Mouse (Mus musculus): Measurements from ENCODE around the gene Ptpn4. TPM values are rescaled to one million over a fixed set of nuclear protein-coding genes. Genes with fewer than 3 reads are reported as not detected.

The Ptpn4 gene
- polyA plus RNA-seq, 1 experiment: 0.14 TPM

DNA sequence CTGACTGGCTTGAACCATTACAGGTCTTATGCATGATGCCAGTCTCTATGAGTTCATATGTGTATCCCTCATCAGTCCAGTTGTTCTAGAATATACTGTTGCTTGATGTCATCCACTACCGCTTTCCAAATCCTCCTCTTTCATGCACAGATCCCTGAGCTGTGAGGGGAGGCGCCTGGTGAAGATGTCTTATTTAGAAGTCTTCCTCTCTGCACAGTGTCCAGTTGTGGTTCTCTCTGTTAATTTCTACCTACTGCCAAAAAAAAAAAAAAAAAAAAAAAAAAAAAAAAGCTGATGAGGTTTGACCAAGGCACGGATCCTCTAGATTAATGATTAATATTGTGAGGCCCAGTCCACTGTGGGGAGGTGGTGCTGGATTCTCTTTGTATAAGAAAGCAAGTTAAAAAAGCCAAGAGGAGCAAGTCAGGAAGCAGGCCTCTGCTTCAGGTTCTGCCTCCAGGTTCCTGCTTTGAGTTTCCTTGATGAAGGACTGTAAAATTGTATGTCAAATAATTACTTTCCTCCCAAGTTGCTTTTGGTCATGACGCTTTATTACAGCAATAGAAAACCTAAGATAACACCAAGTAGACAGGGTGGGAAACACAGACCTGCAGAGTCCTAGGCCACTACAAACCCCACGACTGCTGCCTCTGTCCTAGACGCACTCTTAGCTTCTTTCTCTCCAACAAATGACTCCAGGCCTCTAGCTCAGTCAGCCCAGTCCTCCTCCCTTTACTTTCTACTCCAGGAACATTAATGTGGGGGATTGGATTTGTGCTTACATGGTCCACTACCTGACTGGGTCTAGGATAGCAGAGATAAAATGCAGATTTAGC lies 200.0 kb downstream of the Ptpn4 start:
- peaks cover 7% of the 10 kb centered on the region for H3K36me3 ChIP-seq (ENCODE audit: control insufficient read depth)
- no peak for TF ChIP-seq GATA1 (IDR thresholded peaks at IDR 0.05; ENCODE audit: low read length)
- TF ChIP-seq TAL1 (IDR thresholded peaks at IDR 0.05; ENCODE audit: low read length): no peak
- no peaks in the 10 kb centered on the region for H3K9me3 ChIP-seq (ENCODE audit: control insufficient read depth, low read length)
- H3K27me3 ChIP-seq (ENCODE audit: control insufficient read depth): no peaks in the 10 kb centered on the region
- H3K4me3 ChIP-seq (replicated peaks): no peak overlapping the region
- peaks cover 3% of the 10 kb centered on the region for H3K4me1 ChIP-seq (ENCODE audit: control insufficient read depth)

DNA sequence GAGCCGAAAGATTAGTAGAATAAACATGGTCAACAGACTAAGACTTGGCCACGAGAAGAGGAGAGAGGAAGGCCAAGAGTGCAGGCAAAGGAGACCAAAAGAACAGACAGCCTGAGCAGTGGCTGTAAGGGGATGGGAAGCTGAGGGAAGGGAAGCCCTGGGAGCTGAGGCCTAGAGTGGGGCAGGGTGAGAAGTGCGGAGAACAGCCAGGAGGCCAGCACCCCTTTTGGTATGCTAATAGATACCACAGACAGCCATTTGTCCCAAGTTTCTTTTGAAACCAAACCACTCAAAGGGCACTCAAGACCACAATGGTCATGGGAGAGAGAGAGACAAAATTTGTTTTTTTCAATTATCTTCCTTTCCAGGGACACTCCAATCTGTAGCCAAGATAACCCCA lies 202.7 kb downstream of the Ptpn4 start:
- peaks cover 2% of the 10 kb centered on the region; the same call in 1 of the 2 replicates for H3K36me3 ChIP-seq (ENCODE audit: control insufficient read depth)
- H3K4me1 ChIP-seq (ENCODE audit: control insufficient read depth): peaks cover 6% of the 10 kb centered on the region
- H3K27me3 ChIP-seq (ENCODE audit: control insufficient read depth): no peaks in the 10 kb centered on the region
- no peaks in the 10 kb centered on the region for H3K9me3 ChIP-seq (ENCODE audit: control insufficient read depth, low read length)
- no peak overlapping the region for H3K4me3 ChIP-seq (replicated peaks)
- TF ChIP-seq TAL1 (IDR thresholded peaks at IDR 0.05; ENCODE audit: low read length): no peak
- TF ChIP-seq GATA1 (IDR thresholded peaks at IDR 0.05; ENCODE audit: low read length): no peak

DNA sequence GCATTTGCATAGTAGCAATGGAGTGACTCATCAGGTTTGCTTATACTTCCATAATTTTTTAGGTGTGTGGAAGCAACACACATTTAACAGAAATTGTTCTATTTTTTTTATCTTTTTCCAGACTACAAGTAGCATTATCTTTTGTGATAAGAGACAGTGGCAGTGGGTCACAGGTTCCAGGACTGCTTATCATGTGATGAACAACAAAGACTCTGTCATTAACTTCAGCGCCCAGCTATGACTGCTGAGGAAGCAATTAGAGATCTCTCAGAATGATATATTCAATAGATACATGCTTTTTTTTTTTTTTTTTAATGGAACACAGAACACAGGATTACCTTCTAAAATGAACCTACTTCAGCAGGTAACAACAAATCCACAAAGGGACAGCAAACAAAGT lies 207.0 kb downstream of the Ptpn4 start:
- no peak for TF ChIP-seq TAL1 (IDR thresholded peaks at IDR 0.05; ENCODE audit: low read length)
- no peak for TF ChIP-seq GATA1 (IDR thresholded peaks at IDR 0.05; ENCODE audit: low read length)
- peaks cover 3% of the 10 kb centered on the region; the same call in 1 of the 2 replicates for H3K36me3 ChIP-seq (ENCODE audit: control insufficient read depth)

DNA sequence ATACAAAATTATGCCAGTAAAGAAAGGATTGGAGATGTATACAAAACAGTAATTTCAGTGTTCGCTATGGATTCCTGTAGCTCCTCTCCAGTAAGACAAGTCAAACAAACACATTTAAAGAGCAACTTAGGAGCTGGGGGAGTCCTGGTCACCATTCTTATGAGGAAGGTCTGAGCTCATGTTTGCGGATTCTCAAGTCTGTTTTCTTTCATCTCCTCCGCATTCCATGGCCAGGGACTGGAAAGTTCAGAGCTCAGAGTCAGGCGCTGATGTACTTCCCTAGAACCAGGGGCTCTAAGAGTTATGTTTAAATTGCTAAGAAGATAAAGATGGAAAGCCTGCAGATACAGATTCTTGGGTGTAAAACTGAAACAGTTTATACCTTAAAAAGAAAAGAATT lies 210.6 kb downstream of the Ptpn4 start:
- TF ChIP-seq GATA1 (IDR thresholded peaks at IDR 0.05; ENCODE audit: low read length) (no peak), TAL1 (IDR thresholded peaks at IDR 0.05; ENCODE audit: low read length) (no peak)
- H3K4me3 ChIP-seq (replicated peaks): no peak overlapping the region
- H3K4me1 ChIP-seq (ENCODE audit: control insufficient read depth): peaks cover 6% of the 10 kb centered on the region
- H3K36me3 ChIP-seq (ENCODE audit: control insufficient read depth): peaks cover 3% of the 10 kb centered on the region; the same call in 1 of the 2 replicates
- no peaks in the 10 kb centered on the region for H3K9me3 ChIP-seq (ENCODE audit: control insufficient read depth, low read length)
- H3K27me3 ChIP-seq (ENCODE audit: control insufficient read depth): no peaks in the 10 kb centered on the region

More for the DNA sequence above, 207.0 kb downstream of the Ptpn4 start:
- H3K27me3 ChIP-seq (ENCODE audit: control insufficient read depth): no peaks in the 10 kb centered on the region
- no peak overlapping the region for H3K4me3 ChIP-seq (replicated peaks)
- no peaks in the 10 kb centered on the region for H3K9me3 ChIP-seq (ENCODE audit: control insufficient read depth, low read length)
- H3K4me1 ChIP-seq (ENCODE audit: control insufficient read depth): peaks cover 6% of the 10 kb centered on the region

DNA sequence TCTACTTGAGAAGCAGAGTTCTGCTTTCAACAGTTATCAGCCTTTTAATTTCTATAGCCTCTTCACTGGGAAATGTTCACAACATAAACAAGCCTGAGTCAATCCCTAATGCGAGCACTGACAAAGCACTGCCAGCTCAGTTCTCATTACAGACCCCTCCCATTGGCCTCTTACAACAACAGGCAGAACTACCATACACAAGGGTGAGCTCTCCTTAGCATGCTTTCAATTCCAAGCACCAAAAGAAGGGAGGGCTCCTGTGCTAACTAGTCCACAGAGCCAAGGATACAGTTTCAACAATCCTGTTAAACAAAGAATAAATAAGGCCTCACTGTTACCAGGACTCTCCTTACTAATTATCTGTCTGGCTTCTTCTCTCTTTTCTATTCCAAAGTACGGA lies 213.0 kb downstream of the Ptpn4 start:
- Histone ChIP-seq H3K4me1 (ENCODE audit: control insufficient read depth) (no peaks in the 10 kb centered on the region), H3K27me3 (ENCODE audit: control insufficient read depth) (no peaks in the 10 kb centered on the region), H3K9me3 (ENCODE audit: control insufficient read depth, low read length) (no peaks in the 10 kb centered on the region), H3K4me3 (replicated peaks) (no peak overlapping the region), H3K36me3 (ENCODE audit: control insufficient read depth) (peaks cover 10% of the 10 kb centered on the region)
- TF ChIP-seq GATA1 (IDR thresholded peaks at IDR 0.05; ENCODE audit: low read length) (no peak), TAL1 (IDR thresholded peaks at IDR 0.05; ENCODE audit: low read length) (no peak)

DNA sequence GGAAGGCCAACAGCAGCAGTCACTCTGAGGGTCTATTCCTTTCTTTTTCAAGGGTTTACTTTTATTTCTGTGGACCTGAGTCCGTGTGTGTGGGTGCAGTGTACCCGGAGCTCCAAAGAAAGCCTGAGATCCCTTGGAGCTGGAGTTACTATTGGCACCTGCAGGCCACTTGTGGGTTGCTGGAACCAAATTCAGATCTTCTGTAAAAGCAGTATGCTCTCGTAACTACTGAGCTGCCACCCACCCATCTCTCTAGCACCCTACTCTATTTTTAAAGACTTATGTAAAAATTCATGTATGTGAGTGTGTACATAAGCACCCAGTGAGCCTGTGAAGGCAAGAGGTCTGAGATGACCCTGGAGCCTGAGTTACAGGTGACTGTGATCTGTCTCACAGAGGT lies 232.0 kb downstream of the Ptpn4 start:
- Histone ChIP-seq H3K4me1 (ENCODE audit: control insufficient read depth) (no peaks in the 10 kb centered on the region), H3K4me3 (replicated peaks) (no peak overlapping the region), H3K36me3 (ENCODE audit: control insufficient read depth) (peaks cover 8% of the 10 kb centered on the region), H3K9me3 (ENCODE audit: control insufficient read depth, low read length) (no peaks in the 10 kb centered on the region), H3K27me3 (ENCODE audit: control insufficient read depth) (no peaks in the 10 kb centered on the region)
- no peak for TF ChIP-seq TAL1 (IDR thresholded peaks at IDR 0.05; ENCODE audit: low read length)
- TF ChIP-seq GATA1 (IDR thresholded peaks at IDR 0.05; ENCODE audit: low read length): no peak

Other genes starting within 250 kb of the Ptpn4 start
- gene Epb41l5, start 188.6 kb downstream of the Ptpn4 start, polyA plus RNA-seq (2012): 0.02 and 0.11 TPM in 2 replicates
- gene Tmem177, start 75.6 kb upstream of the Ptpn4 start, polyA plus RNA-seq (2012): 0.03 and 0.11 TPM in 2 replicates
- not detected in 2 replicates for gene Cfap221, start 159.6 kb upstream of the Ptpn4 start, polyA plus RNA-seq (2012)
- gene Sctr, start 169.3 kb upstream of the Ptpn4 start, polyA plus RNA-seq (2012): not detected in 2 replicates
- gene Tmem37, start 236.5 kb upstream of the Ptpn4 start, polyA plus RNA-seq (2012): 0.07 and 0.08 TPM in 2 replicates

Measured in erythroblast, embryonic 14.5 days (primary cell).